Mouse (Mus musculus): Measurements from ENCODE around the gene Ubtd2.

Ubtd2 gene

GRCm38 (mm10) chr11:32516916-32517712 is 61.9 kb downstream of the Ubtd2 start:
- CTCF ChIA-PET, result interaction anchor here (0.6 kb wide), 1 partner anchor 334 kb away, joined by 4 read pairs; no protein-coding TSS in a partner anchor

GRCm38 (mm10) chr11:32518770-32519169 is 63.6 kb downstream of the Ubtd2 start:
- CTCF ChIA-PET, result no interaction called here

- CTCF ChIA-PET, result no interaction called here
Observed at GRCm38 (mm10) chr11:32519354-32519753, 64.2 kb downstream of the Ubtd2 start.

- CTCF ChIA-PET, result no interaction called here
Observed at GRCm38 (mm10) chr11:32521246-32521645, 66.1 kb downstream of the Ubtd2 start.

- CTCF ChIA-PET, result no interaction called here
Observed at GRCm38 (mm10) chr11:32524122-32524920, 69.2 kb downstream of the Ubtd2 start.

- CTCF ChIA-PET, result interaction anchor here (0.6 kb wide), 1 partner anchor 73 kb away, joined by 4 read pairs; no protein-coding TSS in a partner anchor
Observed at GRCm38 (mm10) chr11:32527006-32527405, 71.8 kb downstream of the Ubtd2 start.

GRCm38 (mm10) chr11:32530151-32530550 is 75.0 kb downstream of the Ubtd2 start:
- CTCF ChIA-PET, result no interaction called here

- CTCF ChIA-PET, result interaction anchor here (1.4 to 1.5 kb wide), 2 partner anchors 56 to 64 kb away, joined by 6 to 10 read pairs; no protein-coding TSS in a partner anchor
Observed at GRCm38 (mm10) chr11:32531871-32532764, 76.9 kb downstream of the Ubtd2 start, which contains the start of gene Efcab9. Gene Efcab9 (minus strand): TSS chr11:32532081.

- CTCF ChIA-PET, result interaction anchor here (1.2 to 1.5 kb wide), 3 partner anchors 10 to 63 kb away, joined by 6 to 10 read pairs (median 6); no protein-coding TSS in a partner anchor
Observed at GRCm38 (mm10) chr11:32532765-32533481, 77.8 kb downstream of the Ubtd2 start, which contains the start of gene Stk10. Gene Stk10 (plus strand): TSS chr11:32533305.

- CTCF ChIA-PET, result interaction anchor here (1.2 to 1.5 kb wide), 4 partner anchors 9 to 62 kb away, joined by 3 to 10 read pairs (median 6); no protein-coding TSS in a partner anchor
Observed at GRCm38 (mm10) chr11:32533482-32534261, 78.5 kb downstream of the Ubtd2 start.

GRCm38 (mm10) chr11:32534453-32535075 is 79.4 kb downstream of the Ubtd2 start:
- CTCF ChIA-PET, result interaction anchor here (1.2 kb wide), 2 partner anchors 8 to 58 kb away, joined by 3 to 6 read pairs; no protein-coding TSS in a partner anchor

GRCm38 (mm10) chr11:32535646-32536045 is 80.5 kb downstream of the Ubtd2 start:
- CTCF ChIA-PET, result interaction anchor here (1.1 kb wide), 1 partner anchor 54 kb away, joined by 3 read pairs; no protein-coding TSS in a partner anchor

- CTCF ChIA-PET, result interaction anchor here (0.7 kb wide), 1 partner anchor 23 kb away, joined by 8 read pairs; no protein-coding TSS in a partner anchor
Observed at GRCm38 (mm10) chr11:32536954-32537353, 81.8 kb downstream of the Ubtd2 start.

- CTCF ChIA-PET, result no interaction called here
Observed at GRCm38 (mm10) chr11:32538435-32538834, 83.3 kb downstream of the Ubtd2 start.

GRCm38 (mm10) chr11:32538846-32539245 is 83.7 kb downstream of the Ubtd2 start:
- CTCF ChIA-PET, result interaction anchor here (0.7 kb wide), 1 partner anchor 22 kb away, joined by 13 read pairs; no protein-coding TSS in a partner anchor

- CTCF ChIA-PET, result no interaction called here
Observed at GRCm38 (mm10) chr11:32539717-32540116, 84.5 kb downstream of the Ubtd2 start.

- CTCF ChIA-PET, result no interaction called here
Observed at GRCm38 (mm10) chr11:32540463-32540862, 85.3 kb downstream of the Ubtd2 start.

- CTCF ChIA-PET, result interaction anchor here (1.3 kb wide), 1 partner anchor 8 kb away, joined by 6 read pairs; no protein-coding TSS in a partner anchor
Observed at GRCm38 (mm10) chr11:32542181-32542580, 87.0 kb downstream of the Ubtd2 start.

Data from spleen, embryonic (tissue).